Mouse (Mus musculus) hindbrain, postnatal 0 days (tissue): ENCODE measurements around the gene Cept1. TPM values are rescaled to one million over a fixed set of nuclear protein-coding genes. Genes with fewer than 3 reads are reported as not detected.
"Not testable (repeated sequence)": the region's sequence is repeated elsewhere in the genome, so short reads cannot be mapped to it uniquely, and the experiment has no call there.

Source experiments
- ATAC-seq: fragments of 200-750 bp; cut with Nextera tagmentation; 2 replicates; pipeline ENCODE4 v1.8.0; 2017; ENCODE audit warnings: mild to moderate bottlenecking, moderate TSS enrichment, moderate library complexity
- DNase-seq: peaks from one replicate; pipeline ENCODE4 v3.0.0-alpha.2; 2015; ENCODE audit warnings: low spot score
- H3K27ac ChIP-seq: fragments of 300-500 bp; sonication (generic); 2 replicates; pipeline ENCODE4 v1.5.1; 2014; ENCODE audit warnings: mild to moderate bottlenecking
- H3K27me3 ChIP-seq: fragments of 300-500 bp; sonication (generic); 2 replicates; pipeline ENCODE4 v1.6.1; 2014; ENCODE audit warnings: low read length, mixed read lengths; ENCODE audit not compliant: insufficient read depth
- H3K36me3 ChIP-seq: fragments of 300-500 bp; sonication (generic); 2 replicates; pipeline ENCODE4 v1.6.1; 2014; ENCODE audit warnings: low read length, mixed read lengths; ENCODE audit not compliant: insufficient read depth
- H3K4me1 ChIP-seq: fragments of 300-500 bp; sonication (generic); 2 replicates; pipeline ENCODE4 v1.6.1; 2014; ENCODE audit warnings: antibody characterized with exemption, low read length, mixed read lengths; ENCODE audit not compliant: insufficient read depth
- H3K4me2 ChIP-seq: fragments of 300-500 bp; sonication (generic); 2 replicates; pipeline ENCODE4 v1.6.1; 2014; ENCODE audit warnings: low read depth, mild to moderate bottlenecking, low read length, moderate library complexity, mixed read lengths
- H3K4me3 ChIP-seq: fragments of 300-500 bp; sonication (generic); 2 replicates; pipeline ENCODE4 v1.5.1; 2014; ENCODE audit warnings: low read length
- H3K9ac ChIP-seq: fragments of 300-500 bp; sonication (generic); replicated peaks from 2 replicates; pipeline ENCODE4 v1.6.1; 2014; ENCODE audit warnings: mild to moderate bottlenecking, low read length, moderate library complexity, mixed read lengths
- H3K9me3 ChIP-seq: fragments of 300-500 bp; sonication (generic); 2 replicates; pipeline ENCODE4 v1.6.1; 2016; ENCODE audit warnings: low read length, mixed read lengths
- CTCF ChIP-seq: IDR thresholded peaks from 2 replicates; pipeline ENCODE4 v1.5.1; 2016; ENCODE audit warnings: antibody characterized with exemption, control low read depth, low read depth
- WGBS: fragments of 180-500 bp; shearing (Covaris S2); extraction: QIAGEN DNeasy Blood & Tissue Kit; methylation state at CpG from one replicate; pipeline ENCODE4 v1.1.7; 2014; 5-methylcytosine and 5-hydroxymethylcytosine counted together
- polyA plus RNA-seq: library from polyadenylated mRNA; unstranded; fragments of >200 nt; fragmentation: Nextera tagmentation; extraction: Ambion mirVana; gene quantifications from 2 replicates; pipeline ENCODE4 v1.2.1, GENCODE M21; 2015
- total RNA-seq: library from RNA; depleted of rRNA; stranded (reverse); fragments of >200 nt; gene quantifications from 2 replicates; pipeline ENCODE4 v1.2.3, GENCODE M21; 2014; rRNA removed

Gene Cept1
- 36.0 and 61.4 TPM in 2 replicates for total RNA-seq
- 32.5 and 35.3 TPM in 2 replicates for polyA plus RNA-seq

GRCm38 (mm10) chr3:106547171-106547923 is at the start of gene Cept1, which contains the start of gene Dram2:
TSS of gene Cept1 (minus strand) at chr3:106547802.
TSS of gene Dram2 (plus strand) at chr3:106547798.
- no peaks in the 10 kb centered on the region; the same call in 1 of the 2 replicates for H3K36me3 ChIP-seq
- peak; percentile 23; the same call in 1 of the 2 replicates for TF ChIP-seq CTCF
- under 1% methylated on average over 62 of the region's 63 CpGs for WGBS
- H3K27ac ChIP-seq = peak within 1 kb of the TSS; percentile 94
- peak within 1 kb of the TSS; percentile 77 for H3K9ac ChIP-seq
- H3K27me3 ChIP-seq = no peaks in the 10 kb centered on the region
- peak; percentile 97 for ATAC-seq
- no peaks in the 10 kb centered on the region for H3K9me3 ChIP-seq
- peak; percentile 97 for DNase-seq
- peak within 1 kb of the TSS; percentile 81 for H3K4me2 ChIP-seq
- peaks cover 7% of the 10 kb centered on the region; the same call in 1 of the 2 replicates for H3K4me1 ChIP-seq
- peak within 1 kb of the TSS; percentile 68 for H3K4me3 ChIP-seq

GRCm38 (mm10) chr3:106593631-106594030 is 46.0 kb upstream of the Cept1 start:
- not testable (repeated sequence) for ATAC-seq, H3K9ac ChIP-seq, H3K4me1 ChIP-seq, H3K27me3 ChIP-seq, H3K9me3 ChIP-seq, H3K4me2 ChIP-seq, H3K4me3 ChIP-seq, DNase-seq, H3K27ac ChIP-seq, H3K36me3 ChIP-seq
- WGBS = 92% methylated on average over 4 of the region's 4 CpGs

GRCm38 (mm10) chr3:106579296-106579695 is 31.7 kb upstream of the Cept1 start:
- no peaks in the 10 kb centered on the region for H3K9me3 ChIP-seq
- TF ChIP-seq CTCF = no peak
- H3K27me3 ChIP-seq = no peaks in the 10 kb centered on the region
- H3K4me2 ChIP-seq = no peak overlapping the region
- WGBS = 96% methylated on average over 2 of the region's 2 CpGs
- no peak overlapping the region for H3K27ac ChIP-seq
- no peaks in the 10 kb centered on the region for H3K4me1 ChIP-seq
- H3K4me3 ChIP-seq = no peak overlapping the region
- H3K9ac ChIP-seq = no peak overlapping the region
- no peaks in the 10 kb centered on the region for H3K36me3 ChIP-seq
- no peak for DNase-seq
- ATAC-seq = no peak

GRCm38 (mm10) chr3:106573191-106573590 is 25.6 kb upstream of the Cept1 start:
- Histone ChIP-seq H3K9ac (no peak overlapping the region), H3K36me3 (peaks cover 7% of the 10 kb centered on the region; the same call in 1 of the 2 replicates), H3K27ac (no peak overlapping the region), H3K27me3 (no peaks in the 10 kb centered on the region), H3K9me3 (no peaks in the 10 kb centered on the region), H3K4me1 (no peaks in the 10 kb centered on the region), H3K4me2 (no peak overlapping the region), H3K4me3 (no peak overlapping the region)
- ATAC-seq (no peak), DNase-seq (no peak)
- TF ChIP-seq CTCF = no peak
- 88% methylated on average over 3 of the region's 3 CpGs for WGBS

- ATAC-seq = no peak
- no peak overlapping the region for H3K9ac ChIP-seq
- H3K36me3 ChIP-seq = peaks cover 10% of the 10 kb centered on the region; the same call in 1 of the 2 replicates
- no peak overlapping the region for H3K27ac ChIP-seq
- 98% methylated on average over 3 of the region's 3 CpGs for WGBS
- no peak overlapping the region for H3K4me3 ChIP-seq
- no peaks in the 10 kb centered on the region for H3K27me3 ChIP-seq
- no peak for TF ChIP-seq CTCF
- DNase-seq = no peak
- no peaks in the 10 kb centered on the region for H3K4me1 ChIP-seq
- no peak overlapping the region for H3K4me2 ChIP-seq
- no peaks in the 10 kb centered on the region for H3K9me3 ChIP-seq
Observed at GRCm38 (mm10) chr3:106565876-106566275, 18.3 kb upstream of the Cept1 start.

- Histone ChIP-seq H3K36me3 (peaks cover 13% of the 10 kb centered on the region), H3K27ac (no peak overlapping the region), H3K9ac (no peak overlapping the region), H3K27me3 (no peaks in the 10 kb centered on the region), H3K9me3 (no peaks in the 10 kb centered on the region), H3K4me2 (no peak overlapping the region), H3K4me1 (no peaks in the 10 kb centered on the region), H3K4me3 (no peak overlapping the region)
- TF ChIP-seq CTCF = no peak
- no peak for DNase-seq
- ATAC-seq = no peak
Observed at GRCm38 (mm10) chr3:106558271-106558670, 10.7 kb upstream of the Cept1 start.

- H3K4me3 ChIP-seq = no peak overlapping the region
- no peaks in the 10 kb centered on the region for H3K27me3 ChIP-seq
- no peak overlapping the region for H3K9ac ChIP-seq
- WGBS = 88% methylated on average over 3 of the region's 3 CpGs
- DNase-seq (no peak), ATAC-seq (no peak)
- no peaks in the 10 kb centered on the region for H3K4me1 ChIP-seq
- no peak overlapping the region for H3K27ac ChIP-seq
- H3K4me2 ChIP-seq = no peak overlapping the region
- peaks cover 14% of the 10 kb centered on the region for H3K36me3 ChIP-seq
- no peaks in the 10 kb centered on the region for H3K9me3 ChIP-seq
- TF ChIP-seq CTCF = no peak
Observed at GRCm38 (mm10) chr3:106555743-106556250, 8.2 kb upstream of the Cept1 start.
